Mouse (Mus musculus) monocyte, adult 2 months (primary cell): ENCODE results near the gene Gm21704.
A peak's percentile ranks its signal among the peaks of the same experiment; 100 is the strongest.
"Not testable (repeated sequence)": the region's sequence is repeated elsewhere in the genome, so short reads cannot be mapped to it uniquely, and the experiment has no call there.

Experiments
- DNase-seq, 2 experiments: peaks; one replicate each; pipeline ENCODE4 v3.0.0; 2022; ENCODE audit warnings: low spot score in 2 of 2, low read depth in 1 of 2

Gene Gm21704

GRCm38 (mm10) chrY:3410067-3410466, at the start of gene Gm21704, which contains the start of gene Gm21708:
Gm21704 (minus strand) TSS chrY:3410167.
Gm21708 (minus strand) TSS chrY:3410167.
- not testable (repeated sequence) for DNase-seq

- not testable (repeated sequence) for DNase-seq
These were observed 64.7 kb downstream of the Gm21704 start, which contains the start of gene Gm21693 for GRCm38 (mm10) chrY:3345229-3345628. Gm21693 (minus strand) TSS chrY:3345329.

- peak; percentile 6 to 34 for DNase-seq
These were observed 69.3 kb downstream of the Gm21704 start for GRCm38 (mm10) chrY:3340661-3341060.
